Mouse (Mus musculus): ENCODE results near the gene Magi3. TPM values are rescaled to one million over a fixed set of nuclear protein-coding genes. Genes with fewer than 3 reads are reported as not detected.

The Magi3 gene
- polyA plus RNA-seq, 1 experiment from 2014 or later = 2.0 TPM

DNA sequence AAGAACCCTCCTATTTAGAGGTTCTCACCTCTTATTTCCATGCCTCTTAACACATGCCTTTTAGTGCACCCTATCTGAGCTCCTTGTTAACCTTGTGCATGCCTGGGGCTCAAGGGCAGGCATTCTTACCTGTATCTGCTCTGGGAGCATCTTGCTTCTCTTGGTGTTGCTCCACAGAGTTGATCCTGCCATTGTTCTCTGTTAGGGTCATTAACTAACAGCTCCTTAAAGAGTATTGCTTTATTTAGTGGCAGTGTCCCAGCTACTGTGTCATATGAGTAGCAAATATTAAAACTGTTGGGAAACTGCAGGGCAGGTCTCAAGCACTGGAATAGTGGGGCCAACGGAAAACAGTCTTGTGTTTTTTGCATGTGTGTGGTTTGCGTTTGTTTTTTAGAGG, 249.0 kb downstream of the Magi3 start:
- Histone ChIP-seq H3K27ac (no peak overlapping the region), H3K36me3 (ENCODE audit: inconsistent target) (0 out of 2 replicates have a peak, but pooled peaks cover 5% of the 10 kb centered on the region), H3K4me3 (ENCODE audit: inconsistent target) (no peak overlapping the region), H3K79me2 (ENCODE audit: inconsistent target) (peaks cover 13% of the 10 kb centered on the region)
- 92% methylated on average over 2 of the region's 2 CpGs for WGBS (ENCODE audit: missing documents)

DNA sequence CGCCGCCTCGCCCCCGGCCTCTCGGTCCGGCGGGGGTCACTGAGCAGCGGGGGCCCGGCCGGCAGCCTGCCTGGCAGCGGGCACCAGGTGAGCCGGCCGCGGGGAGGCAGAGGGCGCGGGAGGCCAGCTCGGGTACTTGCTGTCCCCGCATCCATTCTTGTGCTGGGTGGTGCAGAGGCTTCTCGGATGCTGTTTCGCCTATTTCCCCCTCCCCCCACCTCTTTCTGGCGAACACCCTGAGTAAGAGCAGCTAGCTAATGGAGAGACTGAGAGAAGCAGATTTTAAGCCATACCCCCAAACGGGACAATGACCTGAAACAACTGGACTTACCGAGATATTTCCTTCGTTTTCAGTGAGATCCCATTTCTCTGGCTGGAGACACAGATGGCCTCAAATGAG, 251.5 kb downstream of the Magi3 start:
- WGBS (ENCODE audit: missing documents) = 0% methylated on average over 18 of the region's 24 CpGs
- Histone ChIP-seq H3K27ac (no peak overlapping the region), H3K36me3 (ENCODE audit: inconsistent target) (0 out of 2 replicates have a peak, but pooled peaks cover 5% of the 10 kb centered on the region), H3K79me2 (ENCODE audit: inconsistent target) (peaks cover 27% of the 10 kb centered on the region), H3K4me3 (ENCODE audit: inconsistent target) (peak overlapping the region; percentile 38)

DNA sequence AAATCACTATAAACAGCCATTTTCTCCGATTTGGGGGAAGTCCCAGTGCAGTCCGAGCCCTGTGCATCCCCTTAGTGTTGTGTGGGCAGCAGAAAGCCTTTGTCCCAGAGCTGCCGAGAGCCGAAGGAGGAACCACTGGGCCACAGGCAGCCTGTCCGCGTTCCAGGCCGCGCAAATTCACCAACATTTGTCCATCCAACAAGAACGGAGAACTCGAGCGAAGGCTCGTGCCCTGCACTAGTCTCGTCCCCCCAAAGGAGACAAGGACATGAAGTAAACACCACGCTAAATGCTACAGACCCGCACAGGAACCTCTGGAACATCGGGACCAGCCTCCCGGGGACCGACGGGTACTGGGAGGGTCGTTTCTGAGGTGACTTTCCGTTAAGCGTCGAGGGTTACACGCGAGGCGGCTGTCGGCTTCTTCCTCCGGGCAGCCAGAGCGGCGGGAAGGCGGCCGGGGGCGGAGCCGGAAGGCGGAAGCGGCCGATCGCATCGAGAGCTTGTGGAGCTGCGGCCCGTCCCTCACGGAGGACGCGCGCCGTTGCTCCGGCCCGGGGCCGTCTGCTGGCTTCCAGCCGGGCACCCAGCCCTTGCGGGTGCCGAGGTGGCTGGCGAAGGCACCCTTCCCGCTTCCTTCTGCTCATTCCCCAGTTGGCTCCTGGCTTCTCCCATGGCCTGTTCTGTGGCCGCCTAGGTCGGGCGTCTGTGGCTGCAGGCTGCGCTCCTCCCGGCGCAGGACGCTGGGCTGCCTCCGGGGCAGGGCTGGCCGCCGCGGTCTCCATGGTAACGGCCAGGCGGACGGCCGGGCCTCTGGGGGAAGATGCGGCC, 252.1 kb downstream of the Magi3 start, which contains the start of gene Phtf1:
Gene Phtf1, plus strand, starts transcription at position 250 of the 831 bp plus-strand sequence.
- Histone ChIP-seq H3K36me3 (ENCODE audit: inconsistent target) (0 out of 2 replicates have a peak, but pooled peaks cover 9% of the 10 kb centered on the region), H3K27ac (peak within 1 kb of the TSS; percentile 84), H3K4me3 (ENCODE audit: inconsistent target) (peak within 1 kb of the TSS; percentile 78), H3K79me2 (ENCODE audit: inconsistent target) (peaks cover 27% of the 10 kb centered on the region)
- 1% methylated on average over 63 of the region's 70 CpGs for WGBS (ENCODE audit: missing documents)

DNA sequence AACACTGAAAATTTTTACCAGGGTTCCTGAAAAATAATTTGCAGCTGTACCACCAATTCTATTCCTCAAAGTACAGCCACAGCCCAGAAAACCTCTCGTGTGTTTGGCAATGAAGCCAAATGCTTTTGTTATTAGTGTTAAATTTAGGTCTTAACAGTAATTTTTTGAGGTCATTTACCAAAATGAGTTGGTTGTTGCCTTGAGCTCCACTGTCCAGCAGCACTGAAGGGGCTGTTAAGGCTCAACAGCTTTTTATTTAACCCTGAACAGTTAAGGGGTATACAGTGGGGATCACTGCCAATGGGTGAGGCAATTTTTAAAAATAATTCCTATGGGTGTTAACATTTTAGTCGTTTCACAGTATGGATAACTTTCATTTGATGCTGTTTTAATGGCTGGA, 252.9 kb downstream of the Magi3 start:
- Histone ChIP-seq H3K36me3 (ENCODE audit: inconsistent target) (0 out of 2 replicates have a peak, but pooled peaks cover 9% of the 10 kb centered on the region), H3K4me3 (ENCODE audit: inconsistent target) (peak overlapping the region; percentile 78), H3K27ac (peak overlapping the region; percentile 84), H3K79me2 (ENCODE audit: inconsistent target) (peaks cover 27% of the 10 kb centered on the region)
- 23% methylated on average over 2 of the region's 2 CpGs for WGBS (ENCODE audit: missing documents)

All from macrophage (primary cell).